Mouse (Mus musculus) CH12.LX (cell line): Measurements from ENCODE around the gene Cd320. TPM values are rescaled to one million over a fixed set of nuclear protein-coding genes. Genes with fewer than 3 reads are reported as not detected.

Experiments
- DNase-seq: peaks from one replicate; pipeline ENCODE4 v3.0.0-alpha.2; 2013; ENCODE audit errors: extremely low read depth
- H3K27ac ChIP-seq: 2 replicates; pipeline ENCODE4 v1.5.1; 2012; ENCODE audit warnings: low read depth, mild to moderate bottlenecking, control low read depth, moderate library complexity; ENCODE audit not compliant: insufficient read depth
- H3K27me3 ChIP-seq: replicated peaks from 2 replicates; pipeline ENCODE3; 2012; ENCODE audit warnings: inconsistent platforms
- H3K36me3 ChIP-seq, 2 experiments: replicated peaks in 1 of 2; 2 replicates each; pipeline versions ENCODE3 to v1.6.1; 2012; ENCODE audit warnings: inconsistent platforms in 1 of 2, low read length in 1 of 2, mild to moderate bottlenecking in 1 of 2, mixed read lengths in 1 of 2, moderate library complexity in 1 of 2; ENCODE audit not compliant: control insufficient read depth in 1 of 2, insufficient read depth in 1 of 2
- H3K4me1 ChIP-seq, 2 experiments: 2 replicates each; pipeline ENCODE4 v1.6.1; 2012; ENCODE audit warnings: inconsistent platforms in 1 of 2, moderate library complexity in 1 of 2; ENCODE audit not compliant: insufficient read depth in 2 of 2, control insufficient read depth in 1 of 2
- H3K4me2 ChIP-seq: 2 replicates; pipeline ENCODE4 v1.6.1; 2012; ENCODE audit warnings: low read depth, mild to moderate bottlenecking, control low read depth; ENCODE audit not compliant: poor library complexity, insufficient read depth, severe bottlenecking
- H3K4me3 ChIP-seq, 3 experiments: fragments of 150-350 bp in 1 of 3; sonication (generic) in 1 of 3; replicated peaks in 1 of 3; 2 replicates each; pipeline versions ENCODE3 to v1.5.1; 2011 to 2012; ENCODE audit warnings: low read depth in 2 of 3, low read length in 2 of 3, mild to moderate bottlenecking in 2 of 3, moderate library complexity in 2 of 3, control low read depth in 1 of 3, improper control_type of control experiment in 1 of 3, inconsistent platforms in 1 of 3, mixed read lengths in 1 of 3; ENCODE audit not compliant: poor library complexity in 1 of 3
- H3K79me2 ChIP-seq: replicated peaks from 2 replicates; pipeline ENCODE4 v1.6.1; 2012; ENCODE audit warnings: mild to moderate bottlenecking, moderate library complexity; ENCODE audit not compliant: control insufficient read depth, poor library complexity, insufficient read depth, severe bottlenecking; ENCODE audit errors: extremely low read depth
- H3K9ac ChIP-seq: 2 replicates; pipeline ENCODE4 v1.6.1; 2012; ENCODE audit warnings: low read depth, mild to moderate bottlenecking, control low read depth, moderate library complexity; ENCODE audit not compliant: insufficient read depth
- H3K9me3 ChIP-seq: replicated peaks from 2 replicates; pipeline ENCODE3; 2012; ENCODE audit warnings: low read length, inconsistent platforms, mixed read lengths
- BHLHE40 ChIP-seq: IDR thresholded peaks from 2 replicates; pipeline ENCODE4 v1.6.1; 2011; ENCODE audit warnings: mild to moderate bottlenecking, low read depth, low read length, improper control_type of control experiment
- CHD2 ChIP-seq: IDR thresholded peaks from 2 replicates; pipeline ENCODE4 v1.6.1; 2011; ENCODE audit warnings: low read length, improper control_type of control experiment
- CTCF ChIP-seq, 2 experiments: IDR thresholded peaks in 1 of 2; conservative IDR thresholded peaks in 1 of 2; 2 replicates each; pipeline ENCODE4 v1.5.1; 2011 to 2012; ENCODE audit warnings: low read depth in 2 of 2, low read length in 2 of 2, improper control_type of control experiment in 1 of 2, inconsistent platforms in 1 of 2, mild to moderate bottlenecking in 1 of 2, moderate library complexity in 1 of 2
- ETS1 ChIP-seq: conservative IDR thresholded peaks from 2 replicates; pipeline ENCODE4 v1.6.1; 2012; ENCODE audit warnings: low read depth, mild to moderate bottlenecking, inconsistent platforms, low read length, improper control_type of control experiment, moderate library complexity
- HCFC1 ChIP-seq: IDR thresholded peaks from 2 replicates; pipeline ENCODE4 v1.6.1; 2012; ENCODE audit warnings: low read depth, mild to moderate bottlenecking, inconsistent platforms, low read length, improper control_type of control experiment
- IRF4 ChIP-seq: IDR thresholded peaks from 2 replicates; pipeline ENCODE4 v1.6.1; 2014; ENCODE audit warnings: low read depth, mild to moderate bottlenecking, inconsistent platforms, low read length, improper control_type of control experiment
- JUND ChIP-seq: conservative IDR thresholded peaks from 2 replicates; pipeline ENCODE4 v1.6.1; 2011; ENCODE audit warnings: low read depth, low read length, improper control_type of control experiment
- MAFK ChIP-seq: IDR thresholded peaks from 2 replicates; pipeline ENCODE4 v1.6.1; 2011; ENCODE audit warnings: low read length, improper control_type of control experiment; ENCODE audit not compliant: insufficient replicate concordance
- MAX ChIP-seq: IDR thresholded peaks from 2 replicates; pipeline ENCODE4 v1.6.1; 2011; ENCODE audit warnings: low read length, improper control_type of control experiment
- MEF2A ChIP-seq: IDR thresholded peaks from 2 replicates; pipeline ENCODE4 v1.6.1; 2014; ENCODE audit warnings: low read depth, mild to moderate bottlenecking, inconsistent platforms, low read length, improper control_type of control experiment, borderline replicate concordance
- MXI1 ChIP-seq: IDR thresholded peaks from 2 replicates; pipeline ENCODE4 v1.6.1; 2011; ENCODE audit warnings: mild to moderate bottlenecking, low read depth, low read length, improper control_type of control experiment
- MYC ChIP-seq: IDR thresholded peaks from 2 replicates; pipeline ENCODE4 v1.6.1; 2011; ENCODE audit warnings: low read depth, mild to moderate bottlenecking, improper control_type of control experiment, low read length
- POLR2A ChIP-seq: IDR thresholded peaks from 2 replicates; pipeline ENCODE4 v1.6.1; 2011; ENCODE audit warnings: low read depth, mild to moderate bottlenecking, improper control_type of control experiment, low read length
- RAD21 ChIP-seq: IDR thresholded peaks from 2 replicates; pipeline ENCODE4 v1.6.1; 2011; ENCODE audit warnings: low read depth, mild to moderate bottlenecking, low read length, improper control_type of control experiment, moderate library complexity
- SMC3 ChIP-seq: IDR thresholded peaks from 2 replicates; pipeline ENCODE4 v1.6.1; 2011; ENCODE audit warnings: low read depth, low read length, improper control_type of control experiment
- TBP ChIP-seq: conservative IDR thresholded peaks from 2 replicates; pipeline ENCODE4 v1.6.1; 2011; ENCODE audit warnings: low read depth, low read length, improper control_type of control experiment
- ZNF384 ChIP-seq: IDR thresholded peaks from 2 replicates; pipeline ENCODE4 v1.6.1; 2012; ENCODE audit warnings: low read depth, low read length, improper control_type of control experiment, inconsistent platforms
- dilution Hi-C: fragments of 300-500 bp; cut with MboI; formaldehyde crosslinking; loops from 2 replicates; pipeline ENCODE4 v1.14.3; 2020; ENCODE audit warnings: low sequenced_read_pairs; ENCODE audit not compliant: extremely low pct_unique_long_range_greater_than_20kb, extremely low pct_ligation_motif_present
- in situ Hi-C: fragments of 300-500 bp; cut with MboI; formaldehyde crosslinking; loops from 3 replicates; pipeline ENCODE4 v1.14.3; 2019; ENCODE audit warnings: low sequenced_read_pairs, low pct_ligation_motif_present, low pct_unique_long_range_greater_than_20kb, mixed read lengths
- polyA plus RNA-seq: library from polyadenylated mRNA; unstranded; fragments of >175 nt; gene quantifications from 2 replicates; pipeline ENCODE4 v1.2.1, GENCODE M21; 2012; ENCODE audit warnings: low read depth; ENCODE audit not compliant: insufficient read length
- total RNA-seq, 2 experiments: library from RNA; depleted of rRNA; stranded (reverse); fragments of 300-350 nt in 1 of 2; fragments of >200 nt in 1 of 2; gene quantifications; 2 replicates each; pipeline ENCODE4 v1.2.3; 2012 to 2014

The Cd320 gene
- total and polyA plus RNA-seq, 3 experiments, result 50.9 to 67.1 (median 53.7) TPM

DNA sequence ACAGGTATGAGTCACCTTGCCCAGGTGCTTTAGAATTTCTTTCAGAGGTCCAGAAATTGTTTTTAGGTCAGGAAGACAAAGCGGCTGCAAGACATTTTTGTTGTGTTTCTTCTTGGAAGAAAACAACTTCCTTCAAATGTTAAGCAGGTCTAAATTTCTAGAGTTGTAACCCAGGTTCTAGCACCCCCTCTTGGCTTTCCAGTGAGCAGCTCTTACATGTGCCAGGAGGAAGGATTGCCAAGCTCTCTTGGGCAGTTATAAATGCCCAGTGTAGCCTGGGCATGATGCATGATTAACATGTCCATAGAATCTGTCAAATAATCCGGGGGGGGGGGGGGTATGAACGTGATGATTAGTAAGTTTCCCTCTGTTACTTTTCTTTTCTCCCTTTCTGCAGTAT, 44.6 kb upstream of the Cd320 start:
- H3K9me3 ChIP-seq, result no peaks in the 10 kb centered on the region
- in situ Hi-C loops, result no loop called here
- H3K79me2 ChIP-seq, result no peaks in the 10 kb centered on the region
- no peak overlapping the region for H3K4me3 ChIP-seq
- DNase-seq, result no peak
- no peaks in the 10 kb centered on the region for H3K4me1 ChIP-seq
- dilution Hi-C loops, result no loop called here
- H3K27ac ChIP-seq, result no peak overlapping the region
- no peak overlapping the region for H3K9ac ChIP-seq
- no peak overlapping the region for H3K4me2 ChIP-seq
- no peaks in the 10 kb centered on the region for H3K36me3 ChIP-seq
- TF ChIP-seq JUND, result no peak
- no peak for TF ChIP-seq ZNF384
- TF ChIP-seq CTCF (conservative IDR thresholded peaks at IDR 0.05 in 1 of 2, IDR thresholded peaks at IDR 0.05 in 1 of 2; ENCODE audit: low read depth in 2 of 2, low read length in 2 of 2), result peak in 1 of 2 experiments; percentile 65; a peak in 2 of 4 replicates
- no peak for TF ChIP-seq MXI1
- no peak for TF ChIP-seq MAFK
- TF ChIP-seq MYC, result 0 out of 2 replicates have a peak, but pooled peaks have one; percentile 24
- no peak for TF ChIP-seq MAX
- TF ChIP-seq BHLHE40, result no peak
- TF ChIP-seq CHD2, result no peak
- TF ChIP-seq POLR2A, result no peak
- peak; percentile 52 for TF ChIP-seq SMC3
- no peak for TF ChIP-seq TBP
- peak; percentile 67 for TF ChIP-seq RAD21
- TF ChIP-seq MEF2A, result no peak
- no peak for TF ChIP-seq ETS1
- no peak for TF ChIP-seq IRF4
- TF ChIP-seq HCFC1, result no peak
- H3K27me3 ChIP-seq, result peaks cover 1% of the 10 kb centered on the region

DNA sequence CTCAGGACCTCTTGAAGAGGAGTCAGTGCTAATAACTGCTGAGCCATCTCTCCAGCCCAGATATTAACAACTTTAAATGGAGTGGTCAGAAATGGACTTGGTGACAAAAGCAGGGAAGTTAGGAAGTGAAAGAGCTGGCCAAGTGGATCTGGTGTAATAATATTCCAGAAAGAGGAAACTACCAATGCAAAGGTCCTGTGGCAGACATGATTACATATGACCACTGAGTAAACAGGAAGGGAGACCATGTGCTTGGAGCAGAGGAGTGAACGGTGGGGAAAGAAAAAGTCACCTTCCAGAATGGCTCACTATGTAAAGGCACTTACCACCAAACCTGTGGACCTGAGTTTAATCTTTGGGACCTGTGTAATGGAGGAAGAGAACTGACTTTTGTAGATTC, 43.6 kb upstream of the Cd320 start:
- DNase-seq, result no peak
- no peak overlapping the region for H3K4me3 ChIP-seq
- H3K36me3 ChIP-seq, result no peaks in the 10 kb centered on the region
- no peaks in the 10 kb centered on the region for H3K27me3 ChIP-seq
- no peak overlapping the region for H3K4me2 ChIP-seq
- dilution Hi-C loops, result no loop called here
- H3K4me1 ChIP-seq, result peaks cover 3% of the 10 kb centered on the region in 2 experiments
- in situ Hi-C loops, result no loop called here
- no peak overlapping the region for H3K9ac ChIP-seq
- H3K27ac ChIP-seq, result no peak overlapping the region
- H3K9me3 ChIP-seq, result no peaks in the 10 kb centered on the region
- TF ChIP-seq MAX (no peak), RAD21 (no peak), TBP (0 out of 2 replicates have a peak, but pooled peaks have one; percentile 41)
- H3K79me2 ChIP-seq, result no peaks in the 10 kb centered on the region
